Mouse (Mus musculus): ENCODE results near the gene Il20rb. TPM values are rescaled to one million over a fixed set of nuclear protein-coding genes. Genes with fewer than 3 reads are reported as not detected.

Il20rb gene
- polyA plus RNA-seq, 1 experiment from 2014 or later, result 0.80 TPM

Other genes with a start within 250 kb of the Il20rb start
- 58.8 and 63.5 TPM in 2 replicates for gene Nck1, start 59.3 kb upstream of the Il20rb start, polyA plus RNA-seq (2016; fragmentation: Nextera tagmentation; extraction: Ambion mirVana)
- gene Slc35g2, start 84.3 kb upstream of the Il20rb start, polyA plus RNA-seq (2016; fragmentation: Nextera tagmentation; extraction: Ambion mirVana), result 6.5 TPM in 2 replicates
- 50.8 and 51.6 TPM in 2 replicates for gene Stag1, start 111.0 kb upstream of the Il20rb start, polyA plus RNA-seq (2016; fragmentation: Nextera tagmentation; extraction: Ambion mirVana)

All from midbrain, embryonic 10.5 days (tissue).